Mouse (Mus musculus): ENCODE results near the gene Sp100.

Gene Sp100

DNA sequence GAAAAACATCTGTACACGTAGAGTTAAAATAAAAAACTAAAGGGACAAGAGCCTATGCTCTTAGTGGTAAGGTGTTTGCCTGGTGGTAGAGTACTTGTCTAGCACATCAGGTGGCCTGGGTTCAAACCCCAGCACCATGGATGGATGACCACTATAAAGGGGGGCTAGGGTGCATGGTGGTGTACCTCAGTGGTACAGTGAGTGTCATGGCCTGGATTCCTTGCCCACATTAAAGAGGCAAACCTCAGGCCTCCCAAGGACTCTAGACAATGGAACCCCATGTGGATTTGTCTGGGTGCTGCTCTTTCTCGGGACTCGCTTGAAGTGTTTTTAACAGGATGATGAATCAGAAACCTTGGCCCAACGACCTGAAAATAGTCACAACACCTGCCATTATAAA, 52.7 kb downstream of the Sp100 start:
- no peak for DNase-seq

GRCm38 (mm10) chr1:85703245-85704186, 53.7 kb downstream of the Sp100 start:
- peak; percentile 85 to 88 for DNase-seq

DNA sequence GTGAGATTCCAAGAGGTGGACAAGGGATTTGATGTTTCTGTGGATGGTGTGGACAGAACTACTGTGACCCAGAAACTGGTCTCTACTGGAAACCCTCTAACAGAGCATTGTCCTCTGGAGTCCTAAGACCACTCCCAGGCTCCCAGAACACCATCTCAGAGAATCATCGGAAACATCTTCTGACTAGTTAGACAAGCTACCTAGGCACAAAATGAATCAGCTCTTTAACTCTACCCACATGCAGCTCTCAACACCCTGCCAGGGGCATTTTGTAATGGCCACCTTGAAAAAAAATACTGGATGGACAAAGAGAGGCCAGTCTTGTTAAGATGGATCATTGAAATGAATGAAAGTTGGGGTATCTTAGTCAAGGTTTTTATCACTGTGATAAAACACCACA, 55.8 kb downstream of the Sp100 start:
- DNase-seq: no peak

DNA sequence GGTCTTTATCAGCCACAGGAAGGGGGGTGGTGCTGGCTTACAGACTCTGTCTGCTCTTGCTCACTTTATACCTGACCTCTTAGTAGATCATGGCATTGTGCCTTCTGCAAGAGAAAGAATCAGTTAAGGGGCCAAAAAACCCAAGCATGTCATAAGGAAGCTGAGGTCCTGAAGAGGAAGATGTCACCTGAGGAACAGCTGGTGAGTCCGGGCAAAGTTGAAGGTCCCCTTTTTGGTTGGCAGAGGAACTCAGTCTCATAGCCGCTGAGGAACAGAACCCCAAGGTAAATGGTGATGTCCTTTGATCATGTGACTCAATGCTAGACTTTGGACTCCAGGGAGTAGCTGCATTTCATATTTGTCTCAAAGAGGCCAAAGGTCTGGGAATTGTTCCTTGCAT, 57.0 kb downstream of the Sp100 start:
- DNase-seq: no peak

DNA sequence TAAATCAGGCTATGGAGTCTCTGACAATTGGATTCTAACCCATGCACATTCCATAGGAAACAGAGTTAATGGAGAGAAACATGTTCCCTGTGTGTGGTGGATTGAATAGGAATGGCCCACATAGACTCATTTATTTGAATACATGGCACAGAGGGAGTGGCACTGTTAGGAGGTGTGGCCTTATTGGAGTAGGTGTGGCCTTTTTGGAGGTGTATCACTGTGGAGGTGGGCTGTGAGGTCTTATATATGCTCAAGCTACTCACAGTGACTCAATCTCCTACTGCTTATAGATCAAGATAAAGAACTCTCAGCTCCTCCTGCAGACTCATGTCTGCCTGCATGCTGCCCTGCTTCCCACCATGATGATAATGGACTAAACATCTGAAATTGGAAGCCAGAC, 64.7 kb downstream of the Sp100 start:
- DNase-seq: no peak

DNA sequence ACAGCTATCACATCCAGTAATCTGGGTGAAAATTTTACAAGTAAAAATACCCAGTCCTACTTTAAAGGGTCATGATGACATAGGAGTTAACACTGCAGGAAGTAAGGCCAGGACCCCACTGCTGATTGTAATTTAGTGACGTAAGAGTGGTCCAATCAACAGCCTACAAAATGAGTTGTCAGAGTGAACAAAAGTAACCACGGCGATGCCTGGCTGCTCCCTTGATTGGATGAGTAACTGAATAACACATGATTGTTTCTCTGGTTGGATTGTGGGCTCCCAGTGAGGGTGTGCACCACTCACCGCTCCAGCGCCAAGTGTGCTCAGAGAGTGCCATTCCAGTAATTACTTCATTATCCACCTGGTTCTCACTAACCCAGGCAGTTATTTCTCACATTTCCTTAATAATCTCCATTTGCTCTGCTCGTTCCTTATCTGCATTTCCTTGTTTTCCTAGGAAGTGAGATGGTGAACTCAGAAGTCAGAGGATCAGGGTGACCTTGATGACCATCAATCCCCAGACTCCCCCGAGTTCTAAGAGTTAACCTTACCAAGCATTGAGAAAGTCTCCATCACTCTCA, 66.7 kb downstream of the Sp100 start:
- no peak for DNase-seq

- no peak for DNase-seq
Measured at GRCm38 (mm10) chr1:85719049-85719448, 69.3 kb downstream of the Sp100 start.

- peak in 1 of 2 experiments; percentile 49 for DNase-seq
Measured at GRCm38 (mm10) chr1:85720220-85720893, 70.6 kb downstream of the Sp100 start.

GRCm38 (mm10) chr1:85730471-85730870, 80.7 kb downstream of the Sp100 start:
- DNase-seq: no peak

GRCm38 (mm10) chr1:85732581-85732980, 82.8 kb downstream of the Sp100 start:
- DNase-seq: peak in 1 of 2 experiments; percentile 62

DNA sequence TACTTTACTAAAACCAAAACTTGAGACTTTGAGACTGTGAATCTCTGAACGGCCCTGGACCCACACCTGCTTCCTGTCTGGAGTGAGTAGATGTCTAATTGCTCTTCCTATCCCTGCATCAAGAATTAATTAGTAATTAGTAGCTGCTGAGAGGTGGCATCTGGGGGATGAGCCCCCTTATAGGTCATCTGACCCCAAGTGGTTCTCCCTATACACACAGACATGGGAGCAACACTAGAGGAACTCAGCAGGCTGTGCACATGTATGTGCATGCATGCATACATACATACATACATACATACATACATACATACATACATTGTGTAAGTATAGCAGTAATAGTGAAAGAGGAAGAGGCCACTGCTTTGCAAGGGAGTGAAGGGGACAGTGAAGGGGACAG, 84.7 kb downstream of the Sp100 start:
- no peak for DNase-seq

DNA sequence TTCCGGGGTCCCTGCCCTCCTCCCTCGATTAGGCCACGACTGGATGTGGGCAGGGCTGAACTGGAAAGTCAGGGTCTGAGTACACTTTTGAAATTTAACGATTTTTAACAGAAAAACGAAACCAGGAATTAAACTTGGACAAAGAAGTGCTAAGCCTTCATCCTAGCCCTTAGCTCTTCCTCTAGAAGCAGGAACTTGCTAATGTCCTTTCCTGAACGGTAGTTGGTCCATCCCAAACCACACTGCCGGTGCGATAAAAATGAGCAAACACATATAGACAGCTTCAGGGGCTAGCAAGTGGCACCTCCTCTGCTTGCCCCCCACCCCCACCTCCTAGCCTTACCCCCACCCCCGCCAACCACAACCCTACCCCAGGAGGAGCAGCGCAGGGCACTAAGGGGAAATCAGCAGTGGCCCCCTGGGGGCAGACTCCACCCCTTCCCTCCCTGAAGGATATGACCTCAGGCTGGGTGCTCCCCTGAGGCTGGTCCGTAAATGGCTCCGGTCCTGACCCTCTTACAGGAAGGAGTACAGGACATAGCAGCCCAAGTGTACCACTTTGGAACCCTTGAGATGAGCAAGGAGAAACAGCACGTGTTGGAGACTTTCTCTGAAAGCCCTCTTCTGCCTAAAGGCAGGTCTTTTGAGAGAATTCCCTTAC, 85.8 kb downstream of the Sp100 start:
- peak; percentile 65 to 79 for DNase-seq

DNA sequence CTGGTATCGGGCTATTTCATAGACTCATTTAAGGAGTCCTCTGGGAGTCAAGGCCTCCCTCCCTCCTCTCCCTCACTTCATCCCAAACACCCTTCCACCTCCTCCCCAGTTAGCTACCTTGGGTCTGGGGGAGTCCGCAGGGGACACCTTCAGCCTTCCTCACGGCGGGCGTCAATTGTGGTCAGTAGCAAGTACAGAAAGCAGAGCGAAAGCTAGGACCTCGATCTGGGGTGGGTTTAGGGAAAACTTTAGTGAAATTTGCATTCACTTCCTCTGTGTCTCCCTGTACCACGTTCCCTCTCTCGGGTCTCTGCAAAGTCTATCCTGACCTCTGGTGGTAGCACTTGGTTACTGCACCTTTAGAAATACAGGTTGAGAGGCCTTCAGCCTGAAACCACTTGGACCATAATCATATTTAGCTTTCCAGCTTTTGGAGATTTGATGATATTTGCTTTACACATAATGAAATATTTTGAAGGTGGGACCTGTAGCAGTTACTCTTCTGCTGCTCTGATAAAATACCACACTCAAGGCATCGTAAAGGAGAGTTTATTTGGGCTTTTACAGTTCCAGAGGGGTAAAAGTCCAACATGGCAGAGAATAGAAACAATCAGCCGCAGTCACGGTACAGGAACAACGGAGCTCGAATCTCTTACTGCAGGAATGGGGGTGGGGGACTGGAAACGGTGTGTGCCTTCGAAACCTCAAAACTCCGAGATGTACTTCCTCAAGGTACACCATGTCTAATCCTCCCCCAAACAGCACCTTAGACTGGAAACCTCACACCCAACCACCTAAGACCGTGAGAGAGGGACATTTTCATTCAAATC, 86.8 kb downstream of the Sp100 start:
- DNase-seq: peak; percentile 36 to 72

DNA sequence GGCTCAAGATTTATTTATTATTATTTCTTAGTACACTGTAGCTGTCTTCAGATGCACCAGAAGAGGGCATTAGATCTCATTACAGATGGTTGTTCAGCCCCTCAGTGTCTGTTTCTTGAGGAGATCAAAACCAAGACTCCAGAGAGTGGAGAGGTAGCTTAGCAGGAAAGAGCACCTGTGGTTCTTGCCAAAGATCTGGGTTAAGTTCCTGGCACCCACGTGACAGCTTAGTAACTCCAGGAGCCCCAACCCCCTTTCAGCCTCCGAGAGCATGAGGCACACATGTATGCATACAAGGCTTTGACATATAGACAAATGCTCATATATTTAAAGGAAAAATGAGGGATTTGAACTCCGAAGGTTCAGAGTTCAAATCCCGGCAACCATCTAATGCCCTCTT, 89.2 kb downstream of the Sp100 start:
- peak; percentile 49 to 71 for DNase-seq

- DNase-seq: peak in 1 of 2 experiments; percentile 62
Measured at GRCm38 (mm10) chr1:85739819-85740218, 90.0 kb downstream of the Sp100 start.

- DNase-seq: no peak
Measured at GRCm38 (mm10) chr1:85740923-85741322, 91.1 kb downstream of the Sp100 start.

- DNase-seq: no peak
Measured at GRCm38 (mm10) chr1:85742333-85742732, 92.5 kb downstream of the Sp100 start.

DNA sequence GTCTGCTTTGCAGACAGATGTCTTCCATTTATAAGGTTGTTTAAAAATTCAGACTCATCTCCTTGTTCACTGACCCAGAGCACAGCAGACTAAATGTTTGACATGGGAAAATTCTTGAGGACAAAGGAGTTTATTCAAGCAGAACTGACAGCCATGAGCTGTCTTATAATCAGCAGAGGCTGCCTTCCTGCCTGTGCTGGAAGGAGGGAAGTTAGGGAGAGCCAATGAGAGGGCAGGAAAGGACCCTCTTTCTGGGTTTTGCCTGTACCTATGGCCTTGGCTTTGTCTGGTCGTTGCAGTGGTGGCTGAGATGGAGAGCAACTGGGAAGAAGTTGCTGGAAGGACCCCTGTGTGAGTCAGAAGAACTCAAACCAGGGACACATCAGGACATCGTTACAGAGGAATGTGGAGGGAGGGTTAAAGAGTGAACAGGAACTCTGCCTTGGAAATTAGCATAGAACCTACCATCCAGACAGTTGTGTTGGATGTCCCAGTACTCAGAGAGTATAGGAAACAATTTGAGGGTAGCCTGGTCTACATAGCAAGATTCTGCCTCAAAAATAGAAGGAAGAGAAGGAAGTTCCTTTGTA, 93.2 kb downstream of the Sp100 start:
- no peak for DNase-seq

GRCm38 (mm10) chr1:85744539-85744938, 94.8 kb downstream of the Sp100 start:
- no peak for DNase-seq

DNA sequence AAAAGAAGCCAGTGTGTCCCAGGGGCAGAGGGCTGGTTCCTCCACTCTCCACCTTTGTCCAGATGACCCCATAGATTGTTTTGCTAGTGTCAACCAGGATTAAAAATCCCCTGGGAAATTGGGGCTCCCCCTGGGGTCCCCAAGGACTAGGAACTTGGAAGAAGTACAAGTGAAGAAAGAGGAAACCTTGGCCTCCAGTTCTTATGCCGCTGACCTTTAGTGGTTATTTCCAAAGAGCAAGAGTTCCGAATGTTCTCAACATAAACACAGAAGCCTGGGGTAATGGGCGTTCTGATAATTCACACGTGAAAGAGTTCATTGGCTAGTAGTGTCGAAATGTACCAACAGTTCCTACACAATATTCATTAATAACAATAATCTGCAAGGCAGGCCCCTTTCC, 96.7 kb downstream of the Sp100 start:
- no peak for DNase-seq

DNA sequence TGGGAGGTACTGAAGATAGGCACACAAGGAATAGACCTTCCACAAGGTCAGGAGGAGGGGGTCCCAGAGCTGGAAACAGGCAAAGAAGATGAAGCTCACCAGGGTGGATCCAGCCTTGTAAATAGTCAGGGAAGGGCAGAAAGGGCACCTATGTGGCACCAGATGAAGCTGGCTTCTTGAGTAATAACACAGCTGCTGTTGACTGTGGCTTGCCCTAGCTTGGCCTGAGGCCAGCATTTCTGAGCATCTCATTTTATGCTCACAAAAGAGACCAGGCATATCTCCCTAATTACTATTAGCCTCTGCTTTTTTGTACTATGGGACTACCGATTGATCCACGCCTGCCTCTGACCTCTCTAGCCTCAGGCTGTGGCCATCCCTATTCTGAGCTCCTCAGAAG, 100.0 kb downstream of the Sp100 start:
- DNase-seq: no peak

- no peak for DNase-seq
Measured at GRCm38 (mm10) chr1:85750650-85751049, 100.9 kb downstream of the Sp100 start.

Data from thymus, adult 18-20 months (tissue).